Mouse (Mus musculus) midbrain, postnatal 0 days (tissue): ENCODE measurements around the gene Muc2. TPM values are rescaled to one million over a fixed set of nuclear protein-coding genes. Genes with fewer than 3 reads are reported as not detected.
A peak's percentile ranks its signal among the peaks of the same experiment; 100 is the strongest.
"Not testable (repeated sequence)": the region's sequence is repeated elsewhere in the genome, so short reads cannot be mapped to it uniquely, and the experiment has no call there.

ENCODE experiments used
- ATAC-seq: fragments of 200-750 bp; cut with Nextera tagmentation; 2 replicates; pipeline ENCODE4 v1.8.0; 2017; ENCODE audit warnings: moderate number of reproducible peaks, mild to moderate bottlenecking, moderate TSS enrichment, moderate library complexity; ENCODE audit not compliant: low FRiP score
- DNase-seq: peaks from one replicate; pipeline ENCODE4 v3.0.0-alpha.2; 2015; ENCODE audit warnings: low spot score
- H3K27ac ChIP-seq: fragments of 300-500 bp; sonication (generic); 2 replicates; pipeline ENCODE4 v1.5.1; 2014; ENCODE audit warnings: low read depth, mild to moderate bottlenecking, low read length, mixed read lengths
- H3K27me3 ChIP-seq: fragments of 300-500 bp; sonication (generic); 2 replicates; pipeline ENCODE4 v1.6.1; 2014; ENCODE audit warnings: low read length, control low read depth, mixed read lengths; ENCODE audit not compliant: insufficient read depth
- H3K36me3 ChIP-seq: fragments of 300-500 bp; sonication (generic); 2 replicates; pipeline ENCODE4 v1.6.1; 2014; ENCODE audit warnings: low read length, control low read depth, mixed read lengths; ENCODE audit not compliant: insufficient read depth
- H3K4me1 ChIP-seq: fragments of 300-500 bp; sonication (generic); 2 replicates; pipeline ENCODE4 v1.6.1; 2014; ENCODE audit warnings: mild to moderate bottlenecking, control low read depth, antibody characterized with exemption, low read length, mixed read lengths; ENCODE audit not compliant: insufficient read depth
- H3K4me2 ChIP-seq: fragments of 300-500 bp; sonication (generic); 2 replicates; pipeline ENCODE4 v1.6.1; 2014; ENCODE audit warnings: low read depth, mild to moderate bottlenecking, low read length, mixed read lengths; ENCODE audit not compliant: poor library complexity, severe bottlenecking
- H3K4me3 ChIP-seq: fragments of 300-500 bp; sonication (generic); 2 replicates; pipeline ENCODE4 v1.5.1; 2014; ENCODE audit warnings: low read depth, mild to moderate bottlenecking, low read length, moderate library complexity
- H3K9ac ChIP-seq: fragments of 300-500 bp; sonication (generic); replicated peaks from 2 replicates; pipeline ENCODE4 v1.6.1; 2014; ENCODE audit warnings: mild to moderate bottlenecking, low read length, moderate library complexity, mixed read lengths; ENCODE audit not compliant: poor library complexity, severe bottlenecking
- H3K9me3 ChIP-seq: fragments of 300-500 bp; sonication (generic); 2 replicates; pipeline ENCODE4 v1.6.1; 2016; ENCODE audit warnings: low read length, control low read depth
- CTCF ChIP-seq: IDR thresholded peaks from 2 replicates; pipeline ENCODE4 v1.5.1; 2016; ENCODE audit warnings: antibody characterized with exemption, mild to moderate bottlenecking
- WGBS: fragments of 180-500 bp; shearing (Covaris S2); extraction: QIAGEN DNeasy Blood & Tissue Kit; methylation state at CpG from one replicate; pipeline ENCODE4 v1.1.7; 2014; 5-methylcytosine and 5-hydroxymethylcytosine counted together
- polyA plus RNA-seq: library from polyadenylated mRNA; unstranded; fragments of >200 nt; fragmentation: Nextera tagmentation; extraction: Ambion mirVana; gene quantifications from 2 replicates; pipeline ENCODE4 v1.2.1, GENCODE M21; 2015
- total RNA-seq: library from RNA; depleted of rRNA; stranded (reverse); fragments of >200 nt; gene quantifications from 2 replicates; pipeline ENCODE4 v1.2.3, GENCODE M21; 2014

The Muc2 gene
- total and polyA plus RNA-seq, 2 experiments from 2014 or later, result 0.58 to 0.77 TPM

- H3K4me3 ChIP-seq, result no peak overlapping the region
- no peaks in the 10 kb centered on the region for H3K27me3 ChIP-seq
- no peak overlapping the region for H3K9ac ChIP-seq
- H3K36me3 ChIP-seq, result no peaks in the 10 kb centered on the region
- no peak for DNase-seq
- no peak for ATAC-seq
- no peak for TF ChIP-seq CTCF
- H3K4me1 ChIP-seq, result no peaks in the 10 kb centered on the region
- H3K4me2 ChIP-seq, result no peak overlapping the region
- no peaks in the 10 kb centered on the region for H3K9me3 ChIP-seq
- no peak overlapping the region for H3K27ac ChIP-seq
- 93% methylated on average over 1 of the region's 1 CpGs for WGBS
These were observed 29.8 kb upstream of the Muc2 start for GRCm38 (mm10) chr7:141660346-141660745.

- H3K27me3 ChIP-seq, result no peaks in the 10 kb centered on the region
- H3K9ac ChIP-seq, result no peak overlapping the region
- ATAC-seq, result no peak
- H3K9me3 ChIP-seq, result no peaks in the 10 kb centered on the region
- H3K4me3 ChIP-seq, result no peak overlapping the region
- no peak for DNase-seq
- no peak for TF ChIP-seq CTCF
- no peaks in the 10 kb centered on the region for H3K36me3 ChIP-seq
- WGBS, result 76% methylated on average over 3 of the region's 3 CpGs
- no peak overlapping the region for H3K4me2 ChIP-seq
- no peak overlapping the region for H3K27ac ChIP-seq
- no peaks in the 10 kb centered on the region for H3K4me1 ChIP-seq
These were observed 28.7 kb upstream of the Muc2 start for GRCm38 (mm10) chr7:141661481-141661880.

- Histone ChIP-seq H3K27ac (no peak overlapping the region), H3K4me1 (no peaks in the 10 kb centered on the region), H3K36me3 (no peaks in the 10 kb centered on the region), H3K9ac (no peak overlapping the region), H3K9me3 (no peaks in the 10 kb centered on the region), H3K4me2 (no peak overlapping the region), H3K4me3 (no peak overlapping the region), H3K27me3 (no peaks in the 10 kb centered on the region)
- WGBS, result 65% methylated on average over 5 of the region's 5 CpGs
- no peak for TF ChIP-seq CTCF
- no peak for DNase-seq
- no peak for ATAC-seq
These were observed 27.9 kb upstream of the Muc2 start for GRCm38 (mm10) chr7:141662223-141662622.

- H3K4me2 ChIP-seq, result no peak overlapping the region
- H3K9ac ChIP-seq, result no peak overlapping the region
- no peaks in the 10 kb centered on the region for H3K9me3 ChIP-seq
- no peaks in the 10 kb centered on the region for H3K27me3 ChIP-seq
- no peaks in the 10 kb centered on the region for H3K4me1 ChIP-seq
- ATAC-seq (no peak), DNase-seq (peak; percentile 17)
- no peak overlapping the region for H3K27ac ChIP-seq
- H3K4me3 ChIP-seq, result no peak overlapping the region
- H3K36me3 ChIP-seq, result no peaks in the 10 kb centered on the region
- TF ChIP-seq CTCF, result peak; percentile 62
- 13% methylated on average over 4 of the region's 4 CpGs for WGBS
These were observed 23.9 kb upstream of the Muc2 start for GRCm38 (mm10) chr7:141666190-141666589.

GRCm38 (mm10) chr7:141669097-141669496 lies 21.0 kb upstream of the Muc2 start:
- not testable (repeated sequence) for H3K4me1 ChIP-seq, H3K9ac ChIP-seq, H3K4me3 ChIP-seq, DNase-seq, ATAC-seq, H3K9me3 ChIP-seq, H3K27ac ChIP-seq, H3K36me3 ChIP-seq, H3K27me3 ChIP-seq, H3K4me2 ChIP-seq
- WGBS, result 74% methylated on average over 3 of the region's 3 CpGs

GRCm38 (mm10) chr7:141670999-141671398 lies 19.1 kb upstream of the Muc2 start:
- ATAC-seq (no peak), DNase-seq (peak; percentile 9)
- H3K36me3 ChIP-seq, result no peaks in the 10 kb centered on the region
- H3K27ac ChIP-seq, result no peak overlapping the region
- 85% methylated on average over 4 of the region's 4 CpGs for WGBS
- H3K4me1 ChIP-seq, result no peaks in the 10 kb centered on the region
- H3K4me2 ChIP-seq, result no peak overlapping the region
- no peaks in the 10 kb centered on the region for H3K27me3 ChIP-seq
- no peak overlapping the region for H3K9ac ChIP-seq
- no peak overlapping the region for H3K4me3 ChIP-seq
- peak; percentile 39; the same call in 1 of the 2 replicates for TF ChIP-seq CTCF
- H3K9me3 ChIP-seq, result no peaks in the 10 kb centered on the region
